Mouse (Mus musculus) embryonic facial prominence, embryonic 13.5 days (tissue): ENCODE results near the gene BC035947. TPM values are rescaled to one million over a fixed set of nuclear protein-coding genes. Genes with fewer than 3 reads are reported as not detected.

Source experiments
- polyA plus RNA-seq: library from polyadenylated mRNA; unstranded; fragments of >200 nt; fragmentation: Nextera tagmentation; extraction: Ambion mirVana; gene quantifications from 2 replicates; pipeline ENCODE4 v1.2.1, GENCODE M21; 2015

The BC035947 gene
- polyA plus RNA-seq, 1 experiment from 2014 or later, result 0.84 TPM

Other genes starting within 250 kb of the BC035947 start
- 4.3 and 4.9 TPM in 2 replicates for gene Sgpp2, start 201.8 kb downstream of the BC035947 start, polyA plus RNA-seq
- 140 and 142 TPM in 2 replicates for gene Farsb, start 23.3 kb downstream of the BC035947 start, polyA plus RNA-seq
- gene Mogat1, start 1.2 kb downstream of the BC035947 start, polyA plus RNA-seq, result 0.44 and 0.65 TPM in 2 replicates
- gene Acsl3, start 145.7 kb upstream of the BC035947 start, polyA plus RNA-seq, result 65.9 and 75.1 TPM in 2 replicates
- 4.7 and 5.1 TPM in 2 replicates for gene Utp14b, start 145.9 kb upstream of the BC035947 start, polyA plus RNA-seq